Mouse (Mus musculus): ENCODE measurements around the gene Chrnd.

Chrnd gene

GRCm38 (mm10) chr1:87190429-87190828, at the start of gene Chrnd:
Chrnd (plus strand) TSS chr1:87190607.
- in situ Hi-C loops (cut with MboI, MseI) = no loop called here

- in situ Hi-C loops (cut with MboI, MseI) = no loop called here
These were observed 48.9 kb upstream of the Chrnd start for GRCm38 (mm10) chr1:87141550-87141949.

GRCm38 (mm10) chr1:87142456-87142855, 48.0 kb upstream of the Chrnd start:
- in situ Hi-C loops (cut with MboI, MseI) = no loop called here

- in situ Hi-C loops (cut with MboI, MseI) = no loop called here
These were observed 47.3 kb upstream of the Chrnd start for GRCm38 (mm10) chr1:87143141-87143540.

- in situ Hi-C loops (cut with MboI, MseI) = no loop called here
These were observed 41.0 kb upstream of the Chrnd start for GRCm38 (mm10) chr1:87149422-87149821.

GRCm38 (mm10) chr1:87151286-87151685, 39.1 kb upstream of the Chrnd start:
- in situ Hi-C loops (cut with MboI, MseI) = no loop called here

- in situ Hi-C loops (cut with MboI, MseI) = no loop called here
These were observed 36.5 kb upstream of the Chrnd start for GRCm38 (mm10) chr1:87153776-87154500.

GRCm38 (mm10) chr1:87154501-87155120, 35.8 kb upstream of the Chrnd start:
- in situ Hi-C loops (cut with MboI, MseI) = no loop called here

GRCm38 (mm10) chr1:87155531-87156198, 34.7 kb upstream of the Chrnd start:
- in situ Hi-C loops (cut with MboI, MseI) = no loop called here

- in situ Hi-C loops (cut with MboI, MseI) = no loop called here
These were observed 34.2 kb upstream of the Chrnd start, which contains the start of gene Ecel1 for GRCm38 (mm10) chr1:87156199-87156587. Ecel1 (minus strand) TSS chr1:87156521.

GRCm38 (mm10) chr1:87159396-87159795, 31.0 kb upstream of the Chrnd start:
- in situ Hi-C loops (cut with MboI, MseI) = no loop called here

GRCm38 (mm10) chr1:87164164-87164795, 26.1 kb upstream of the Chrnd start:
- in situ Hi-C loops (cut with MboI, MseI) = loop anchor here (10.0 kb wide), 1 partner anchor 311 kb away; the partner anchor contains the start of gene Snorc

- in situ Hi-C loops (cut with MboI, MseI) = loop anchor here (10.0 kb wide), 1 partner anchor 310 kb away; the partner anchor contains the start of gene Snorc
These were observed 25.6 kb upstream of the Chrnd start for GRCm38 (mm10) chr1:87164796-87165184.

- in situ Hi-C loops (cut with MboI, MseI) = loop anchor here (5.0 kb wide), 1 partner anchor 37 kb away; no protein-coding TSS in a partner anchor
These were observed 19.9 kb upstream of the Chrnd start for GRCm38 (mm10) chr1:87170458-87170857.

- in situ Hi-C loops (cut with MboI, MseI) = loop anchor here (5.0 kb wide), 1 partner anchor 36 kb away; no protein-coding TSS in a partner anchor
These were observed 19.1 kb upstream of the Chrnd start for GRCm38 (mm10) chr1:87171312-87171711.

GRCm38 (mm10) chr1:87172316-87172715, 18.1 kb upstream of the Chrnd start:
- in situ Hi-C loops (cut with MboI, MseI) = loop anchor here (5.0 kb wide), 1 partner anchor 35 kb away; no protein-coding TSS in a partner anchor

GRCm38 (mm10) chr1:87174006-87174955, 16.1 kb upstream of the Chrnd start:
- in situ Hi-C loops (cut with MboI, MseI) = loop anchor here (5.0 kb wide), 1 partner anchor 33 kb away; no protein-coding TSS in a partner anchor

GRCm38 (mm10) chr1:87175852-87176292, 14.5 kb upstream of the Chrnd start:
- in situ Hi-C loops (cut with MboI, MseI) = no loop called here

GRCm38 (mm10) chr1:87180896-87181295, 9.5 kb upstream of the Chrnd start:
- in situ Hi-C loops (cut with MboI, MseI) = no loop called here

- in situ Hi-C loops (cut with MboI, MseI) = no loop called here
These were observed 7.4 kb upstream of the Chrnd start, which contains the start of gene Prss56 for GRCm38 (mm10) chr1:87183013-87183412. Prss56 (plus strand) TSS chr1:87183313.
